28 mouse cellular contexts compared by ENCODE assay signal in genomic region chr9:68978656-68979055, GRCm38 (mm10).
A peak's percentile ranks its signal among the peaks of the same experiment; 100 is the strongest.
DNase-seq lines count a peak whose midpoint lies in the region; ATAC-seq and TF ChIP-seq lines count a peak whose summit lies in the region.
"Had no signal": no experiment of that assay in that cellular context is flagged by ENCODE, and none has a peak within 500 bp of the region (broad histone marks: within the 10 kb centered on the region; RNA-seq: fewer than 3 reads in every experiment).

No protein-coding gene starts in this region.

- no peak for TF ChIP-seq EP300 in liver, postnatal 0 days (IDR thresholded peaks at IDR 0.05; ENCODE audit: low read depth)

- no peaks in the 10 kb centered on the region for H3K36me3 ChIP-seq in forebrain, postnatal 0 days (ENCODE audit: insufficient read depth)
- no peaks in the 10 kb centered on the region for H3K36me3 ChIP-seq in liver, postnatal 0 days (replicated peaks; ENCODE audit: insufficient read depth, low read length)
- H3K36me3 ChIP-seq: embryonic facial prominence, embryonic 12.5 days; embryonic facial prominence, embryonic 15.5 days; G1E; heart, embryonic 10.5 days; heart, embryonic 13.5 days had no signal

- peak; percentile 22 for DNase-seq in cerebellum, adult 11 months
- no peak for DNase-seq in cerebellum, postnatal 4 days (ENCODE audit: low spot score in 2 of 2)
- DNase-seq in brain, adult 2 months (ENCODE audit: low read depth, low spot score), result peak; percentile 78
- peak; percentile 57 for DNase-seq in cerebellum, adult 9-11 months
- no peak for DNase-seq in forebrain, postnatal 0 days
- DNase-seq in liver, postnatal 0 days, result no peak
- DNase-seq: adrenal gland, postnatal 10 days; adrenal gland, postnatal 36 days; B cell, adult 2 months; gastrocnemius, postnatal 10 days; gastrocnemius, postnatal 36 days; heart, adult 2 months; heart, postnatal 14 days; heart, postnatal 4 days; kidney, adult 18-20 months; kidney, adult 9 months had no signal

- no peaks in the 10 kb centered on the region for H3K9me3 ChIP-seq in forebrain, postnatal 0 days (ENCODE audit: low read length)
- H3K9me3 ChIP-seq in liver, postnatal 0 days (ENCODE audit: low read length), result no peaks in the 10 kb centered on the region
- H3K9me3 ChIP-seq: embryonic facial prominence, embryonic 12.5 days; embryonic facial prominence, embryonic 15.5 days; heart, embryonic 10.5 days; heart, embryonic 13.5 days had no signal

- H3K4me1 ChIP-seq in forebrain, postnatal 0 days (ENCODE audit: insufficient read depth), result no peaks in the 10 kb centered on the region
- no peaks in the 10 kb centered on the region for H3K4me1 ChIP-seq in liver, postnatal 0 days (ENCODE audit: insufficient read depth)
- H3K4me1 ChIP-seq: heart, embryonic 10.5 days; heart, embryonic 13.5 days had no signal

- no peaks in the 10 kb centered on the region; the same call in 1 of the 2 replicates for H3K27me3 ChIP-seq in forebrain, postnatal 0 days (ENCODE audit: insufficient read depth, low read length)
- no peaks in the 10 kb centered on the region for H3K27me3 ChIP-seq in liver, postnatal 0 days (ENCODE audit: insufficient read depth, low read length)
- H3K27me3 ChIP-seq: CH12.LX; heart, embryonic 13.5 days had no signal

- H3K4me2 ChIP-seq in forebrain, postnatal 0 days (ENCODE audit: low read depth), result no peak overlapping the region
- no peak overlapping the region for H3K4me2 ChIP-seq in liver, postnatal 0 days (ENCODE audit: low read depth, low read length)
- H3K4me2 ChIP-seq: embryonic facial prominence, embryonic 12.5 days; embryonic facial prominence, embryonic 15.5 days; heart, embryonic 13.5 days; hindbrain, embryonic 14.5 days had no signal

- 68% methylated on average over 4 of the region's 4 CpGs for WGBS in forebrain, postnatal 0 days
- 75% methylated on average over 4 of the region's 4 CpGs for WGBS in liver, postnatal 0 days (ENCODE audit: insufficient replicate concordance)

- no peak for ATAC-seq in forebrain, postnatal 0 days
- no peak for ATAC-seq in liver, postnatal 0 days
- ATAC-seq: forebrain, embryonic 14.5 days; hindbrain, postnatal 0 days; inflammation-experienced regulatory T-cells, adult 6 months; intestine, embryonic 16.5 days; Patski had no signal

- no peak overlapping the region for H3K9ac ChIP-seq in forebrain, postnatal 0 days
- no peak overlapping the region for H3K9ac ChIP-seq in liver, postnatal 0 days (replicated peaks)
- H3K9ac ChIP-seq: embryonic facial prominence, embryonic 12.5 days; embryonic facial prominence, embryonic 15.5 days; heart, embryonic 13.5 days; hindbrain, embryonic 14.5 days had no signal

- H3K4me3 ChIP-seq in forebrain, postnatal 0 days (ENCODE audit: low read depth, low read length), result no peak overlapping the region
- no peak overlapping the region for H3K4me3 ChIP-seq in liver, postnatal 0 days (ENCODE audit: low read depth, low read length)
- H3K4me3 ChIP-seq: embryonic facial prominence, embryonic 12.5 days; embryonic facial prominence, embryonic 15.5 days; heart, adult 2 months; heart, embryonic 10.5 days; heart, embryonic 13.5 days had no signal

- TF ChIP-seq CTCF in forebrain, postnatal 0 days (IDR thresholded peaks at IDR 0.05; ENCODE audit: low read depth), result no peak
- TF ChIP-seq CTCF in liver, postnatal 0 days (IDR thresholded peaks at IDR 0.05; ENCODE audit: low read depth), result no peak

- H3K27ac ChIP-seq in forebrain, postnatal 0 days (ENCODE audit: low read depth, low read length), result no peak overlapping the region
- no peak overlapping the region for H3K27ac ChIP-seq in liver, postnatal 0 days (ENCODE audit: low read depth)
- H3K27ac ChIP-seq: embryonic facial prominence, embryonic 12.5 days; embryonic facial prominence, embryonic 15.5 days; heart, adult 2 months; heart, embryonic 10.5 days; heart, embryonic 13.5 days; hindbrain, embryonic 14.5 days; hindbrain, postnatal 0 days had no signal

Comparison
In these comparisons a context has a peak if more than half of its experiments do, and no peak if none do; other contexts are left out.
1. DNase-seq: peak in cerebellum, adult 11 months (single experiment), brain, adult 2 months (single experiment) and cerebellum, adult 9-11 months (single experiment); none in cerebellum, postnatal 4 days (0 of 2), forebrain, postnatal 0 days (single experiment) and liver, postnatal 0 days (single experiment).